Mouse (Mus musculus) cerebellum, postnatal 36 days (tissue): ENCODE data around the gene Pigw.
A peak's percentile ranks its signal among the peaks of the same experiment; 100 is the strongest.
"Not testable (repeated sequence)": the region's sequence is repeated elsewhere in the genome, so short reads cannot be mapped to it uniquely, and the experiment has no call there.

Experiments
- DNase-seq, 2 experiments: peaks; one replicate each; pipeline ENCODE4 v3.0.0; 2021 to 2022; ENCODE audit warnings: mixed read lengths in 2 of 2

Pigw gene

DNA sequence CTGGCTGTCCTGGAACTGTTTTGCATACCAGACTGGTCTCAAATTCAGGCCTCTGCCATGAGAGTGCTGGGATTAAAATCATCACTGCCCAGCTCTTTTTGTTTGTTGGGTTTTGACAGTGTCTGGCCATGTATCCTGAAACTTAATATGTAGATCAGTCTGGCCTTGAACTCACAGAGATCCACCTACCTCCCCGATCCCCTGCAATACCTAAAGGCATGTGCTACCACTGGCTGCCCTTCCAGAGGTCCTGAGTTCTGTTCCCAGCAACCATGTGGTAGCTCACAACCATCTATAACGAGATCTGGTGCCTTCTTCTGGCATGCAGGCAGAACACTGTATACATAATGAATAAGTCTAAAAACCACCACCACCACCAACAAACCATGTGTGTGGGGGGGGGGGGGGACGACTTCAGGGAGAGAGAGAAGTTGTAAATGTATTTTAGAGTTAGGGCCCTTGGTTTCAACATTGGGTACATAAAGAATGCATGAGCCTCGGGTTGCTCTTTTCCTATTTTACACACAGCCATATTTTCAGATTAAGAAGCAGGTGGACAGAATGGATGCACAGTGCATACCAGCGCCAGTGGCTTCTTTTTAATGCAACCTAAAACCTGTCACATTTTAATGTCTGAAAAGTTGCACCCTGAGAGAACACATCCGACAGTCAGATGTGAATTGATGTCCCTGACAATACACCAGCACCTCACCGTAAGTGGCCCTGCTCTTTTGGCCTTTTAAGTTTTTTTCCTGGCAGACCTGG, 896 bp downstream of the Pigw start:
- DNase-seq: no peak

GRCm38 (mm10) chr11:84876020-84876419, 4.1 kb downstream of the Pigw start:
- not testable (repeated sequence) for DNase-seq

- DNase-seq: no peak
Measured at GRCm38 (mm10) chr11:84873042-84873833, 6.8 kb downstream of the Pigw start.

- DNase-seq: no peak
Measured at GRCm38 (mm10) chr11:84871548-84872069, 8.5 kb downstream of the Pigw start.

DNA sequence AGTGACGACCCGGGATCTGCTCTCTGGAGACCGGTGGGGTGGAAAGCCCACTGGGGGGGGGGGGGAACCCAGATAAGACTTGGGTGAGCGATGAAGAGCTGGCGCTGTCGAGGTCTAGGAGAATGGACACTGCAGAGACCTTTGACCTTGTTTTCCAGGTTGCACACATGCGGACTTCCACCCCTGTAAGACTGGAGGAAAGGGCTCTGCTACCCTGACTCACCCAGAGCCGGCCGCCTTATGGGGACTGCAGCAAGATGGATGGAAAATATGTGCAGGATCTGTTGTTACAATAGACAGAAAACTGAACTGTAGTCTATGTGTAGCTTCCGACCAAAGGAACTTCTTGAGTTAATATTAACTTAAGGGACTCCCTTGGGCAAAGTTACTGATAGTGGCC, 9.0 kb downstream of the Pigw start:
- no peak for DNase-seq

- peak; percentile 87 to 91 for DNase-seq
Measured at GRCm38 (mm10) chr11:84870337-84871043, 9.6 kb downstream of the Pigw start, which contains the start of gene Ggnbp2. TSS of gene Ggnbp2 (minus strand) at chr11:84870817.

DNA sequence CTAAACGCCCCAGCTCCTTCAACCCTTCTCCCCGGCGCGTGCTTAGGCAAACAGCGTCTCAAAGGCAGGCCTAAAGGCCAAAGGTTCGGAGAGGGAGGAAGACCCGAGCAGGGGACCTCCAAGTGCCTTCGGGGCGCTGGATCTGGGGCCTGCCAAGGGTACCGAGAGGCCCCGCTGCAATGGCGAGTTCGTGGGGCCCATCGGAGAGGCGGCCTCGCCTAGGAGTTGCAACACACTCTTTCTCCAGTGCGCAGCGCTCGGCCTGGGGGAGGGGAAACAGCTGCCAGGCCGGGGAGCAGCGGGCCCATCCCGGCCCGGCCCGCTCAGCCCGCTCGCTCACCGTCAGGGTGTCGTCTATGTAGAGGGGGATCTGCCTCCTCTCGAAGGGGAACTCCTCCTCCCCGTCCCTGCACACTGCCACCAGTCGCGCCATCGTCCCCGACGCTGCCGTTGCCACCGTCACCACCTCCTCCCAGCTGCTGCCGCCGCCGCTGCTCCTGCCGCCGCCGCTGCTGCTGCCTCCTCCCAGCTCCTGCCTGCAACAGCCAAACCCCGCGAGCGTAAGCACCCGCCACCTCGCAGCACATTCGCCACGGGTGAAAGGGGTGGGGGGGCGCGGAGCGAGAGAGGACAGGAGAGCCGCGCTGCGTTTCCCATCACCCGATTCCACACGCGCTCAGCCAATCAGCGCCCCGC, 10.4 kb downstream of the Pigw start:
- DNase-seq: peak; percentile 86 to 93

DNA sequence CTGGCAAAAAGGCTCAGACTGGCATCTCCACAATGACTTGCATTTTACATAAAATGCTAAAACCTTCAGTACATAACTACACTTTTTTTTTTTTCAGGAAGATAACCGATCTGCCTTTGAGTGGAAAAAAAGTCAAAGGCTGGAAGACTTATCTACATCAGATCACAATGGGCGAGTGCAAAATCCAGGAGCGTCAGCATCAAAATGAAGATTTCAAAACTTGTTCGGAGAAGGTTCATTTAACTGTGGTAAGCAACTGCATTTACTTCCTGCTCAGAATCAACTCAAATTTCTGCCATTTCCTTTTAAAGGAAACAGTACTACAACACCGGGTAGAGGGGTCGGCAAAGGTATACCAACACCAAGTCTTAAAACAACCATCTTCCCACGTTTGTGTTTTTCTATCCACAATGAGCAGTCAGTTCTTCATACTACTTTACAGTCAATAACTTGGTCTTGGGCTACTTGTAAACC, 11.3 kb downstream of the Pigw start:
- DNase-seq: no peak

- DNase-seq: no peak
Measured at GRCm38 (mm10) chr11:84867586-84867985, 12.5 kb downstream of the Pigw start.

DNA sequence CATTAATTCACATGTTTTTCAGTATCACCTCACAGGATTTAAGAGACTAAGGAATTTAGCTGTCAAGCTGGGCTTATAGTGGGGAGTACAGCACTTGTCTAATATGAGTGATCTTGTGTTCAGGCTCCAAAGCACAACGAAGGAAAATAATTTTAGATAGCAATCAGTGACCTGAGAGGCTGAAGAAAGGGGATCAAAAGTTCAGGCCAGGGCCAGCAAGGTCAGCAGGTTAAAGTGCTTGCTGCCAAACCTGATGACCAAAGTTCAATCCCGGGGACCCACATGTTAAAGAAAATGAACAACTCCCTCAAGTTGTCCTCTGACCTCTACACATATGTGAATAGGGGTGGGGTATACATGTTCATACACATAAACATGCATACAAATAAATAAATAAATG, 14.8 kb downstream of the Pigw start:
- no peak for DNase-seq

GRCm38 (mm10) chr11:84855285-84855684, 24.8 kb downstream of the Pigw start:
- no peak for DNase-seq

DNA sequence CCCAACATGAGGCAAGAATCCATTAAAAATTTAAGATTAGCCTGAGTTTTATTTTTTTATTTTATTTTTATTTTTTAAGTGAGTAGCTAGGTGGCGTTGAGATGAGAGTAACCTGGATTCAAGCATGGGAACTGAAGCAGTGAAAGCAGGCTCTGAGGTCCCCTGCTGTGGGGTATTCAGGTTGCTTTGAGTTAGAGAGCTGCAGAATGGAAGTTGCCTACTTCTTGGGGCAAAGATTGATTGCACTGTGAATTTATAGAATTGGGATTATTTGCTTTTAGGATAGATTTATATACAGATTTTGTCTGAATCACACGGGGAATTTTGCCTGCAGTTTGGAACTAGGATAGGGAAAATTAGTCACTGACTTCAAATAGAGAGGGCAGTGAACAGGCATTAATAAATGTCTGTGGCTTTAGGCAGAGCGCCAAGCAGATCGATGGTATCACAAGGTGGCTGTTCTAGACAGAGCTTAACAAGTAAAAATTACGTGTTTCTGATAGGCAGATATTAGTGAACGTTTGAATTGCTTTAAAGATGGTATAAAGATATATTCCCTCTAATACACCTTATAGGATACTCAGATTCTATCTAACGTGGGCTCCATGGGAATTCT, 32.5 kb downstream of the Pigw start:
- no peak for DNase-seq

DNA sequence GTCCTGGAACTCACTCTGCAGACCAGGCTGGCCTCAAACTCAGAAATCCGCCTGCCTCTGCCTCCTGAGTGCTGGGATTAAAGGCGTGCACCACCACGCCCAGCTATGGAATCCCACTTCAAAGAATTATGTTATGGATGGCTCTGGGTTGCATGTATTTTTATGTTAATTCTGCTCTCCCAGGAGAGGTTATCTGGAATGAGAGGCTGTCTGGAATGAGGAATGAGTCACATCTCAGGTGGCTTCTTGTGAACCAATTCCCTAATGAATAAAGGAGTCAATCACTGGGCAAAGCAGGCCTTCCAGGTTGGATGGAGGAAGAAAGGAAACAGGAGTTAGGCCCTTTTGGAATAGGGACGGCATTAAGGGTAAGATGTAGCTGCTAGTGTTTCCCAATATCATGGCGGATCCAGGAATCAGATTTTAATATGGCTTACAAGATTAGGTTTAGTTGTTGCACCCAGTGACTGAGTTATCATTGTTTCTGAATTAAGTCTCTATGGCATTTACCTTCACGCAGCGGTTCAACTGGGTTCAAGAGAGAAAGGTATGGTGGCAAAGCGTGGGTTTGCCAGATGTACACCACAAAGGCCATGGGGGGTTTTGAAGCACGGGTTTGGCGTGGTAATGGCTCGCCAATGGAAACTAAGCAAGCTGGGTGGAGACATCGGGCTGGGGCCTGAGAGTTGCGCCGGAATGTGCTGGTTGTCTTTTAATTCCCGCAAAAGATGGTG, 33.2 kb downstream of the Pigw start:
- DNase-seq: no peak

- DNase-seq: no peak
Measured at GRCm38 (mm10) chr11:84839330-84839729, 40.8 kb downstream of the Pigw start.

DNA sequence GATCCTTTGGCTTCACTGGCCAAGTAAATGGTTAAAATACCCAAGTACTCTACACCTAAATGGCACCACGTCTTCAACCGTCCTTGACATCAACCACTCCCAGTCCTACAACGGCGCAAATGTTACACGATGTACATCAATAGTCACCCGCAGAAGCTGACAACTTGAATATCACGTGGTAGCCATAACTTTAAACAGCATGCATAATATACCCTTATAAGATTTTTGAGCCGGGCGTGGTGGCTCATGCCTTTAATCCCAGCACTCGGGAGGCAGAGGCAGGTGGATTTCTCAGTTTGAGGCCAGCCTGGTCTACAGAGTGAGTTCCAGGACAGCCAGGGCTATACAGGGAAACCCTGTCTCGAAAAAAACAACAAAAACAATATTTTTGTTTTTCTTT, 50.6 kb downstream of the Pigw start:
- DNase-seq: not testable (repeated sequence)

- DNase-seq: peak; percentile 85 to 91
Measured at GRCm38 (mm10) chr11:84828516-84829399, 51.3 kb downstream of the Pigw start, which contains the start of gene Dhrs11. TSS of gene Dhrs11 (minus strand) at chr11:84828994.

- no peak for DNase-seq
Measured at GRCm38 (mm10) chr11:84827901-84828503, 52.1 kb downstream of the Pigw start.

DNA sequence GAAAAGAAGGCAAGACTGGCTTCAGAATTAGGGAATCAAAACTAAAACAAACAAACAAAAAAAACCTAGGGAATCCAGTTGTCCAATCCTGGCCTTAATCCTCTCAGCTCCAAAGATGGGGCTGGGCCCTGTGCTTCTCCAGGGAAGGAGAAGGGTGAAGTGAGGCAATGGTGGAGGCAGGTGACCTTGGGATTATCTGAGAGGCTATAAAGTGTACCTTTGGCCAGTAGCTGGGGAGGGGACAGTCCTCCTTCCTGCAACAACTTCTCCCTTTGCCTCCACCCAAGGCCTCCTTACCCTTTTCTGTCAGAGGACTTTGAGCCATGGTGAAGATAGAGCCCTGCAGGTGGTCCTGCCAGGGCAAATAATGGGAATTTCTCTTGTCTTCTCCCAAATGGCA, 52.6 kb downstream of the Pigw start:
- no peak for DNase-seq
